Mouse (Mus musculus): ENCODE results near the gene Pih1d1.

GRCm38 (mm10) chr7:45147267-45147666 is 6.8 kb upstream of the Pih1d1 start:
- TF ChIP-seq ZNF384 (IDR thresholded peaks at IDR 0.05; ENCODE audit: low read depth, low read length) (no peak), MAFK (IDR thresholded peaks at IDR 0.05; ENCODE audit: insufficient read depth, low read depth, low read length) (no peak)
